Mouse (Mus musculus) midbrain, embryonic 13.5 days (tissue): ENCODE data around the gene 4930518I15Rik. TPM values are rescaled to one million over a fixed set of nuclear protein-coding genes. Genes with fewer than 3 reads are reported as not detected.
"Not testable (repeated sequence)": the region's sequence is repeated elsewhere in the genome, so short reads cannot be mapped to it uniquely, and the experiment has no call there.

Experiments
- ATAC-seq: fragments of 200-750 bp; cut with Nextera tagmentation; 2 replicates; pipeline ENCODE4 v1.8.0; 2017; ENCODE audit warnings: mild to moderate bottlenecking, moderate TSS enrichment, moderate library complexity
- H3K27ac ChIP-seq: fragments of 300-500 bp; sonication (generic); 2 replicates; pipeline ENCODE4 v1.5.1; 2015; ENCODE audit warnings: inconsistent platforms, mild to moderate bottlenecking, moderate library complexity
- H3K27me3 ChIP-seq: fragments of 300-500 bp; sonication (generic); 2 replicates; pipeline ENCODE4 v1.6.1; 2015; ENCODE audit warnings: mild to moderate bottlenecking, inconsistent platforms
- H3K36me3 ChIP-seq: fragments of 300-500 bp; sonication (generic); 2 replicates; pipeline ENCODE4 v1.6.1; 2015; ENCODE audit warnings: mild to moderate bottlenecking, inconsistent platforms
- H3K4me1 ChIP-seq: fragments of 300-500 bp; sonication (generic); replicated peaks from 2 replicates; pipeline ENCODE4 v1.6.1; 2015; ENCODE audit warnings: inconsistent platforms
- H3K4me2 ChIP-seq: fragments of 300-500 bp; sonication (generic); replicated peaks from 2 replicates; pipeline ENCODE4 v1.6.1; 2015; ENCODE audit warnings: moderate library complexity, mild to moderate bottlenecking, inconsistent platforms
- H3K4me3 ChIP-seq: fragments of 300-500 bp; sonication (generic); replicated peaks from 2 replicates; pipeline ENCODE4 v1.5.1; 2015; ENCODE audit warnings: mild to moderate bottlenecking, inconsistent platforms
- H3K9ac ChIP-seq: fragments of 300-500 bp; sonication (generic); replicated peaks from 2 replicates; pipeline ENCODE4 v1.6.1; 2015; ENCODE audit warnings: mild to moderate bottlenecking, inconsistent platforms
- H3K9me3 ChIP-seq: fragments of 300-500 bp; sonication (generic); 2 replicates; pipeline ENCODE4 v1.6.1; 2016; ENCODE audit warnings: mild to moderate bottlenecking, inconsistent platforms
- WGBS: fragments of 180-500 bp; shearing (Covaris S2); methylation state at CpG from one replicate; pipeline ENCODE4 v1.1.7; 2015; 5-methylcytosine and 5-hydroxymethylcytosine counted together
- polyA plus RNA-seq: library from polyadenylated mRNA; unstranded; fragments of >200 nt; fragmentation: Nextera tagmentation; extraction: Ambion mirVana; gene quantifications from 2 replicates; pipeline ENCODE4 v1.2.1, GENCODE M21; 2015

Gene 4930518I15Rik
- polyA plus RNA-seq, result 13.0 and 15.4 TPM in 2 replicates

- Histone ChIP-seq H3K4me1 (peaks cover 15% of the 10 kb centered on the region), H3K27ac (no peak within 1 kb of the TSS), H3K27me3 (no peaks in the 10 kb centered on the region), H3K4me3 (no peak within 1 kb of the TSS), H3K4me2 (no peak within 1 kb of the TSS), H3K36me3 (peaks cover 26% of the 10 kb centered on the region), H3K9me3 (no peaks in the 10 kb centered on the region), H3K9ac (no peak within 1 kb of the TSS)
- ATAC-seq, result no peak
- 85% methylated on average over 2 of the region's 2 CpGs for WGBS
Observed at GRCm38 (mm10) chr2:156857835-156858234, at the start of gene 4930518I15Rik. Gene 4930518I15Rik, minus strand, starts transcription at chr2:156857946.

GRCm38 (mm10) chr2:156905931-156906330 lies 48.2 kb upstream of the 4930518I15Rik start:
- not testable (repeated sequence) for ATAC-seq, H3K4me2 ChIP-seq, H3K27ac ChIP-seq, H3K27me3 ChIP-seq, H3K36me3 ChIP-seq, H3K4me3 ChIP-seq, H3K9me3 ChIP-seq, H3K4me1 ChIP-seq, H3K9ac ChIP-seq
- 35% methylated on average over 4 of the region's 4 CpGs for WGBS

GRCm38 (mm10) chr2:156904976-156905717 lies 47.4 kb upstream of the 4930518I15Rik start:
- no peaks in the 10 kb centered on the region for H3K36me3 ChIP-seq
- no peaks in the 10 kb centered on the region for H3K27me3 ChIP-seq
- 26% methylated on average over 6 of the region's 6 CpGs for WGBS
- no peaks in the 10 kb centered on the region for H3K9me3 ChIP-seq
- H3K4me3 ChIP-seq, result no peak overlapping the region
- no peak overlapping the region for H3K4me2 ChIP-seq
- no peaks in the 10 kb centered on the region for H3K4me1 ChIP-seq
- no peak overlapping the region for H3K9ac ChIP-seq
- no peak overlapping the region; the same call in 1 of the 2 replicates for H3K27ac ChIP-seq
- no peak for ATAC-seq

GRCm38 (mm10) chr2:156903367-156903766 lies 45.6 kb upstream of the 4930518I15Rik start:
- H3K4me3 ChIP-seq, result no peak overlapping the region
- no peaks in the 10 kb centered on the region for H3K36me3 ChIP-seq
- no peak overlapping the region for H3K9ac ChIP-seq
- ATAC-seq, result no peak
- no peak overlapping the region for H3K27ac ChIP-seq
- no peaks in the 10 kb centered on the region for H3K9me3 ChIP-seq
- H3K4me2 ChIP-seq, result no peak overlapping the region
- H3K4me1 ChIP-seq, result no peaks in the 10 kb centered on the region
- no peaks in the 10 kb centered on the region for H3K27me3 ChIP-seq
- 40% methylated on average over 2 of the region's 2 CpGs for WGBS

GRCm38 (mm10) chr2:156902411-156902810 lies 44.7 kb upstream of the 4930518I15Rik start:
- 77% methylated on average over 3 of the region's 4 CpGs for WGBS
- not testable (repeated sequence) for H3K27me3 ChIP-seq, H3K9me3 ChIP-seq, H3K36me3 ChIP-seq, H3K4me1 ChIP-seq, ATAC-seq, H3K4me2 ChIP-seq, H3K27ac ChIP-seq, H3K4me3 ChIP-seq, H3K9ac ChIP-seq

DNA sequence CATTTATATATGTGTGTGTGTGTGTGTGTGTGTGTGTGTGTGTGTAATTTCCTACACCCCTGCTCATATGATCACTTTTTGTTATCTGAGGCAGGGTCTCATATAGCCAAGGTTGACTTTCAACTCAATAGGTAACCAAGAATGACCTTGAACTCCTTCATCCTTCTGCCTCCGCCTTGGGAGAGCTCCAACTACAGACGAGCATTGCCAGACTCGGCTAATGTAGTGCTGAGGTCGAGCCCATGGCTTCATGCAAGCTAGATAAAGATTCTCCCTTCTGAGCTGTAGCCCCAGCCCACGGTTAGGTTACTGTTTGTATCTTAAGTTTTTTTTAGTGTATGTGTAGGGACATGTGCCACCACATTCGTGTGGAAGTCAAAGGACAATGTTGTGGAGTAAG lies 44.1 kb upstream of the 4930518I15Rik start:
- Histone ChIP-seq H3K4me3 (no peak overlapping the region), H3K9me3 (no peaks in the 10 kb centered on the region), H3K27me3 (no peaks in the 10 kb centered on the region), H3K4me1 (no peaks in the 10 kb centered on the region), H3K9ac (no peak overlapping the region), H3K27ac (no peak overlapping the region), H3K4me2 (no peak overlapping the region), H3K36me3 (no peaks in the 10 kb centered on the region)
- 84% methylated on average over 6 of the region's 6 CpGs for WGBS
- ATAC-seq, result no peak

DNA sequence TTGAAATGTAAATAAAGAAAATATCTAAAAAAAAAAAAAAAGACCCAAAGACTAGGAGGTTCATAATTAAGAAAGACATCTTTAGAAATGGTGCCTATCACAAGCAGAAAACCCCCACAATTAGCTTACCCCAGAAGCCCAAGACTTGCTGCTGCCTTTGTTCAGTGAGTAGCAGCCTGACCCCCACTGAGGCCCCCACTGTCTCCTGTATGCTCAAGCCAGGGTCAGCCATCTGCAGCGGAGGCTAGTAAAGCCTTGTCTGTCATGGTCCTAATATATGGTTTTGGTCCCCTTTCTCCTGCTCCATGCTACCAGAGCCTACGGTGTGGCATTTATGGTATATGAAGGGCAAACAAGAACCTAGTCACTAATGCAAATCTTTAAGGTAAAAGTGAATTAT lies 43.6 kb upstream of the 4930518I15Rik start:
- Histone ChIP-seq H3K36me3 (no peaks in the 10 kb centered on the region), H3K4me2 (no peak overlapping the region), H3K4me3 (no peak overlapping the region), H3K9ac (no peak overlapping the region), H3K27ac (no peak overlapping the region), H3K27me3 (no peaks in the 10 kb centered on the region), H3K4me1 (no peaks in the 10 kb centered on the region), H3K9me3 (no peaks in the 10 kb centered on the region)
- 75% methylated on average over 2 of the region's 2 CpGs for WGBS
- no peak for ATAC-seq

- no peak overlapping the region for H3K27ac ChIP-seq
- H3K9ac ChIP-seq, result no peak overlapping the region
- no peaks in the 10 kb centered on the region for H3K36me3 ChIP-seq
- H3K27me3 ChIP-seq, result no peaks in the 10 kb centered on the region
- no peaks in the 10 kb centered on the region for H3K4me1 ChIP-seq
- no peak overlapping the region for H3K4me2 ChIP-seq
- WGBS, result 79% methylated on average over 4 of the region's 4 CpGs
- ATAC-seq, result no peak
- H3K4me3 ChIP-seq, result no peak overlapping the region
- no peaks in the 10 kb centered on the region for H3K9me3 ChIP-seq
Observed at GRCm38 (mm10) chr2:156899184-156899583, 41.4 kb upstream of the 4930518I15Rik start.

DNA sequence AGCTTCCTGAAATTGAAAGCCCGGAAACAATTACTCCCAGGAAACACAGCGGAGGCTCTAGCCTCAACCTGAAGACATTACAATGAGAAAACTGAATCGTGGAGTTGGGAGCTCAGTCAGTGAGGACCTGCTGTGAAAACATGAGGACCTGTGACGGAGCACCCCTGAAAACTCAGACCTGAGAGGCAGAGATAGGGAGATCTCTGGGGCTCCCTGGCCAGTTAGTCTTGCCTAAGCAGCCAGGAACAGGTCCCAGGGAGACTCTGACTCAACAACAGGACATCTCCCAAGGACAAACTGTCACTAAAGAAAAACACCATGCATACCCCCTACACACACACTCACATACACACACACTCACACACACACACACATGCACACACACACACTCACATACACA lies 40.6 kb upstream of the 4930518I15Rik start:
- WGBS, result 79% methylated on average over 4 of the region's 4 CpGs
- Histone ChIP-seq H3K4me2 (no peak overlapping the region), H3K36me3 (no peaks in the 10 kb centered on the region), H3K27ac (no peak overlapping the region), H3K9me3 (no peaks in the 10 kb centered on the region), H3K4me1 (no peaks in the 10 kb centered on the region), H3K9ac (no peak overlapping the region), H3K27me3 (no peaks in the 10 kb centered on the region), H3K4me3 (no peak overlapping the region)
- no peak for ATAC-seq

DNA sequence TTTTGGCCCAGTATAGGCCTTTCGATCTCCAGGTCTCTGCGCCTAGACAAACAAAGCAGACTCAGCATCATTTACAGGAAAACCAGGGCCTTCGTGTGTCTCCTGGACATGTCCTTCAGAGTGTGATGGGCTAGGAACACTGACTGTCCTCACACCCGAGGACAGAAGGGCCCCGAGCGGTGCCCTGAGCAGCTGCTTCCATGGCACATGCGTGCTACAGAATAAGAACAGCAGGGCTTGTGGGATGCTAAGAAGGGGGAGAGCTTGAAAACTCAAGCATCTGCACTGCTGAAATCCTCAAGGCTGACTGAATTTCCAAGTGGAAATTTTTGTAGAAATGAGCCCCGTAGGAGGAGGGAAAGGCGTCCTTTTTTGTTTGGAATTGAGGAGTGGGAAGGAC lies 39.3 kb upstream of the 4930518I15Rik start:
- Histone ChIP-seq H3K9ac (no peak overlapping the region), H3K4me2 (no peak overlapping the region), H3K27ac (no peak overlapping the region), H3K27me3 (no peaks in the 10 kb centered on the region), H3K4me3 (no peak overlapping the region), H3K9me3 (no peaks in the 10 kb centered on the region), H3K4me1 (peaks cover 10% of the 10 kb centered on the region), H3K36me3 (no peaks in the 10 kb centered on the region)
- ATAC-seq, result no peak
- WGBS, result 88% methylated on average over 9 of the region's 9 CpGs

DNA sequence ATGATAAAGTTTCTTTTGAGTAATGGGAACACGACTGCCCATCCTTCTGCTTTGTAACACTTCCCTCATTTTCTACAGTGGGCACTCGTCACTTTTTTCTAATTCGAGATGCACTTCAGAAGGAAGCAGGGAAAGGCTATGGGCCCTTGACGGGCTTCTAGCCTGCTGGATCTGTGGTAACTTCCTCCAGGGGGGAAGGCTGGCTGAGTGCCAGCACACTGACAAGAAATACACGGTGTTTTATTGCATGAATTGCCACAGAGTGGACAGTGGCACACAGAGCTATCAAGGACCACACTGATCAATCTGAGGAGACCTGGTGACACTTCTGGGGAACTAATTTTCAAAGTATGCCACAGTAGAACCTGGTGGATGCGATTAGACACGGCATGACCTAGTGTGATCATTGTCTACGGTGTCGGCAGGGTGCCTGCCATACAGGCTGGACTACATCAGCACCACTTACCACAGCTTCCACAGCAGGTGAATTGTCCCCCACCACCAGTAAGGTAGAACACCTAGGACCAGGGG lies 38.7 kb upstream of the 4930518I15Rik start:
- Histone ChIP-seq H3K4me3 (no peak overlapping the region), H3K4me1 (peaks cover 14% of the 10 kb centered on the region), H3K9ac (no peak overlapping the region), H3K9me3 (no peaks in the 10 kb centered on the region), H3K36me3 (no peaks in the 10 kb centered on the region), H3K27ac (no peak overlapping the region), H3K27me3 (no peaks in the 10 kb centered on the region), H3K4me2 (no peak overlapping the region)
- WGBS, result 78% methylated on average over 9 of the region's 9 CpGs
- no peak for ATAC-seq

GRCm38 (mm10) chr2:156894496-156895265 lies 36.9 kb upstream of the 4930518I15Rik start:
- peaks cover 14% of the 10 kb centered on the region for H3K4me1 ChIP-seq
- H3K27ac ChIP-seq, result no peak overlapping the region
- no peaks in the 10 kb centered on the region for H3K9me3 ChIP-seq
- ATAC-seq, result no peak
- H3K9ac ChIP-seq, result no peak overlapping the region
- no peak overlapping the region for H3K4me2 ChIP-seq
- H3K27me3 ChIP-seq, result no peaks in the 10 kb centered on the region
- 85% methylated on average over 15 of the region's 15 CpGs for WGBS
- no peak overlapping the region for H3K4me3 ChIP-seq
- H3K36me3 ChIP-seq, result no peaks in the 10 kb centered on the region
